Mouse (Mus musculus) cerebellum, postnatal 10 days (tissue): ENCODE measurements around the gene Itgb8.

Source experiments
- DNase-seq, 2 experiments: peaks; one replicate each; pipeline ENCODE4 v3.0.0; 2021; ENCODE audit warnings: mixed read lengths in 2 of 2

Itgb8 gene

GRCm38 (mm10) chr12:119137946-119138345 is 100.7 kb downstream of the Itgb8 start:
- DNase-seq, result peak; percentile 9 to 23

DNA sequence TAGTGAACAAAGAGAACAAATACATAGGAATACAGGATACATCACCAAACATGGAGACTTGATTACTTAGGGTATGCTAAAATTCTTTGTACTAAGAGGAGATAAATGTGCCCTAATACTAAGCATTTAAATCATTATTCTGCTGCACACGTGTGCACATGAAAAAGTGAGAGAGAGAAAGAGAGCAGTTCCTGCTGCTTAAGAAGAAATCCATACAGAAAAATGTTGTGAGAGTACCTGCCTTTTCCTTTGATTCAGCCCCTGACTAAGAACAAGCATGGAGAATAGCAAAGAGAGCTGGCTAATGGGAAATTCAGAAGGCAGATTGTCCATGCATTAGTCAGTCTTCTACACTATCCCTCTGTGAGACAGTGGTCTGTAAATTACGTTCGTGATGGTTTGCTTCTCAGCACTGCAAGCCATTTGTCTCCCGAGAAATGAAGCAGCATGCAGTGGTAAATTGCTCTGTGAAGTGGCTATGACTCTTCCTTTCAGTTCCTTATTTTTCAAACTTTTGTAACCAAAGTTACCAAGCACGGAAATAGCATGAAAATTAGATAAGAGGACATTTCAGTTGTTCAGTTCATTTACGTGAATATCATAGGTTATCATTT is 125.0 kb downstream of the Itgb8 start:
- no peak for DNase-seq

GRCm38 (mm10) chr12:119110091-119110490 is 128.5 kb downstream of the Itgb8 start:
- no peak for DNase-seq
